Mouse (Mus musculus) brain, embryonic 14.5 days (tissue): ENCODE measurements at regions not wholly inside any gene's neighbourhood (a gene's known extent, or its start where the extent isn't known, plus 50 kb on each side); places are given as distances from the start of the nearest gene placed in this dataset.
A peak's percentile ranks its signal among the peaks of the same experiment; 100 is the strongest.
"Not testable (repeated sequence)": the region's sequence is repeated elsewhere in the genome, so short reads cannot be mapped to it uniquely, and the experiment has no call there.

Experiments
- DNase-seq: peaks from one replicate; pipeline ENCODE4 v3.0.0-alpha.2; 2011; ENCODE audit warnings: low read depth
- CTCF ChIP-seq: fragments of 200-500 bp; IDR thresholded peaks from 2 replicates; pipeline ENCODE4 v1.5.1; 2012; ENCODE audit warnings: inconsistent platforms, mild to moderate bottlenecking, moderate library complexity, borderline replicate concordance; ENCODE audit not compliant: insufficient read depth, insufficient read length; ENCODE audit errors: extremely low read depth
- POLR2A ChIP-seq: fragments of 200-500 bp; IDR thresholded peaks from 2 replicates; pipeline ENCODE4 v1.6.1; 2012; ENCODE audit warnings: mild to moderate bottlenecking, inconsistent platforms, borderline replicate concordance; ENCODE audit not compliant: poor library complexity, insufficient read depth, insufficient read length, severe bottlenecking; ENCODE audit errors: extremely low read depth

GRCm38 (mm10) chrX:93088976-93089375 lies 197.3 kb upstream of the Arx start:
- TF ChIP-seq POLR2A (no peak), CTCF (no peak)
- no peak for DNase-seq

DNA sequence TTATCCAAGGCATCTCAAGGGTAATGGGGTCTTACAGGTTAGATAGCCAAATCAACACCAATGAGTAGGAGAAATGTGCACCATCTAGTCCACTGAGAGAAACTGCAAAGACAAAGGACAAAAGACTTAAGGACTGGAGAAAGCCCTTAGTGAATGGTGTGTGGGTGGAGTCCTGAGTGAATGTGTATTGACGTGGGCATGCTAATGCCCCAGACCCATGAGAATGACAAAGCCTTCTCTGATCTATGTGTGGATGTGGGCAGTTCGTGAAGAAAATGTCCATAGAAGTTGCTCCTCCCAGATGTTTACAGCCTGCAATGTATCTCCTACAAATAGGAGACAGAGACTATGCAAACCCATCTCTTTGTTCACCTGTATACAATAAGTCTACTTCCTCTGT lies 188.7 kb upstream of the Arx start:
- no peak for DNase-seq
- TF ChIP-seq POLR2A: no peak
- TF ChIP-seq CTCF: no peak

- no peak for TF ChIP-seq CTCF
- no peak for TF ChIP-seq POLR2A
- peak; percentile 83 for DNase-seq
Measured at GRCm38 (mm10) chrX:93107930-93108567, 178.2 kb upstream of the Arx start.

DNA sequence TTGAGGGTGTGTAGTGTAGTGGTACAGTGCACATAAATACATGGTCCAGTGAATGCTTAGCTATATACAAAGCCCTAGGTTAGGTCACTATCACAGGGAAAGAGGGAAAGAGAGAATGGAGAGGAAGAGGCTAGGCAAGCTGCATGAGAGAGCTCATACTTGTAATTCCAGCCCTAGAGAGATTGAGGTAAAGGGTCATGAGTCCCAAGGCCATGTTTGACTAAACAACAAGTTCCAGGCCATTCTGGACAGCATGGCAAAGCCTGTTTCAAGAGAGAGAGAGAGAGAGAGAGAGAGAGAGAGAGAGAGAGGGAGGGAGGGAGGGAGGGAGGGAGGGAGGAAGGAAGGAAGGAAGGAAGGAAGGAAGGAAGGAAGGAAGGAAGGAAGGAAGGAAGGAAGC lies 131.9 kb upstream of the Arx start:
- not testable (repeated sequence) for DNase-seq

- TF ChIP-seq POLR2A: no peak
- no peak for TF ChIP-seq CTCF
- DNase-seq: no peak
Measured at GRCm38 (mm10) chrX:93159105-93159504, 127.1 kb upstream of the Arx start.

GRCm38 (mm10) chrX:93160956-93161355 lies 125.3 kb upstream of the Arx start:
- no peak for TF ChIP-seq CTCF
- no peak for TF ChIP-seq POLR2A
- DNase-seq: no peak
